Mouse (Mus musculus) myocyte (in vitro differentiated cells): ENCODE results near the gene Rhbdf2.

Experiments used
- CEBPB ChIP-seq: IDR thresholded peaks from 2 replicates; pipeline ENCODE4 v1.6.1; 2011; ENCODE audit warnings: mild to moderate bottlenecking, moderate library complexity; ENCODE audit not compliant: poor library complexity, insufficient read depth, severe bottlenecking
- E2F4 ChIP-seq: IDR thresholded peaks from one replicate; pipeline ENCODE4 v1.6.1; 2011; ENCODE audit warnings: mild to moderate bottlenecking, control low read depth, moderate library complexity; ENCODE audit not compliant: insufficient read depth
- MAX ChIP-seq: IDR thresholded peaks from one replicate; pipeline ENCODE4 v1.6.1; 2011; ENCODE audit warnings: low read depth, mild to moderate bottlenecking, control low read depth
- MYOD1 ChIP-seq, 3 experiments: IDR thresholded peaks; one replicate each; pipeline ENCODE4 v1.6.1; 2011; ENCODE audit warnings: control low read depth in 2 of 3, low read depth in 2 of 3, mild to moderate bottlenecking in 2 of 3, moderate library complexity in 1 of 3; ENCODE audit not compliant: insufficient read length in 2 of 3, control insufficient read depth in 1 of 3
- MYOG ChIP-seq, 3 experiments: IDR thresholded peaks; one replicate each; pipeline ENCODE4 v1.6.1; 2011; ENCODE audit warnings: control low read depth in 2 of 3, low read depth in 2 of 3, mild to moderate bottlenecking in 2 of 3; ENCODE audit not compliant: insufficient read length in 2 of 3, control insufficient read depth in 1 of 3, insufficient read depth in 1 of 3
- POLR2A ChIP-seq: IDR thresholded peaks from one replicate; pipeline ENCODE4 v1.6.1; 2011; ENCODE audit warnings: low read depth, mild to moderate bottlenecking, control low read depth, moderate library complexity; ENCODE audit not compliant: insufficient read length
- POLR2AphosphoS2 ChIP-seq: IDR thresholded peaks from one replicate; pipeline ENCODE4 v1.6.1; 2011; ENCODE audit warnings: low read depth, control low read depth; ENCODE audit not compliant: insufficient read length
- REST ChIP-seq: IDR thresholded peaks from one replicate; pipeline ENCODE4 v1.6.1; 2011; ENCODE audit warnings: mild to moderate bottlenecking, control low read depth, moderate library complexity; ENCODE audit not compliant: insufficient read depth, insufficient read length
- SRF ChIP-seq: IDR thresholded peaks from one replicate; pipeline ENCODE4 v1.6.1; 2011; ENCODE audit warnings: low read depth; ENCODE audit not compliant: control insufficient read depth, insufficient read length
- TCF12 ChIP-seq: IDR thresholded peaks from one replicate; pipeline ENCODE4 v1.6.1; 2011; ENCODE audit warnings: mild to moderate bottlenecking, control low read depth; ENCODE audit not compliant: poor library complexity, insufficient read depth, severe bottlenecking
- TCF3 ChIP-seq: IDR thresholded peaks from one replicate; pipeline ENCODE4 v1.6.1; 2011; ENCODE audit warnings: low read depth, control low read depth; ENCODE audit not compliant: insufficient read length
- USF1 ChIP-seq: IDR thresholded peaks from one replicate; pipeline ENCODE4 v1.6.1; 2011; ENCODE audit warnings: low read depth, mild to moderate bottlenecking, control low read depth, moderate library complexity

- TF ChIP-seq CEBPB (no peak), TCF12 (no peak), USF1 (no peak), POLR2A (peak; percentile 49), E2F4 (no peak), POLR2AphosphoS2 (peak; percentile 41), SRF (no peak), MYOG (IDR thresholded peaks at IDR 0.05; ENCODE audit: control insufficient read depth in 1 of 3, insufficient read depth in 1 of 3, insufficient read length in 2 of 3, low read depth in 2 of 3) (no peak), MAX (no peak), MYOD1 (IDR thresholded peaks at IDR 0.05; ENCODE audit: control insufficient read depth in 1 of 3, insufficient read length in 2 of 3, low read depth in 2 of 3) (no peak), REST (no peak), TCF3 (no peak)
These were observed 2.5 kb downstream of the Rhbdf2 start for GRCm38 (mm10) chr11:116624131-116624832.
